Comparison of ENCODE assay signal across 8 mouse cellular contexts in the genomic region with DNA sequence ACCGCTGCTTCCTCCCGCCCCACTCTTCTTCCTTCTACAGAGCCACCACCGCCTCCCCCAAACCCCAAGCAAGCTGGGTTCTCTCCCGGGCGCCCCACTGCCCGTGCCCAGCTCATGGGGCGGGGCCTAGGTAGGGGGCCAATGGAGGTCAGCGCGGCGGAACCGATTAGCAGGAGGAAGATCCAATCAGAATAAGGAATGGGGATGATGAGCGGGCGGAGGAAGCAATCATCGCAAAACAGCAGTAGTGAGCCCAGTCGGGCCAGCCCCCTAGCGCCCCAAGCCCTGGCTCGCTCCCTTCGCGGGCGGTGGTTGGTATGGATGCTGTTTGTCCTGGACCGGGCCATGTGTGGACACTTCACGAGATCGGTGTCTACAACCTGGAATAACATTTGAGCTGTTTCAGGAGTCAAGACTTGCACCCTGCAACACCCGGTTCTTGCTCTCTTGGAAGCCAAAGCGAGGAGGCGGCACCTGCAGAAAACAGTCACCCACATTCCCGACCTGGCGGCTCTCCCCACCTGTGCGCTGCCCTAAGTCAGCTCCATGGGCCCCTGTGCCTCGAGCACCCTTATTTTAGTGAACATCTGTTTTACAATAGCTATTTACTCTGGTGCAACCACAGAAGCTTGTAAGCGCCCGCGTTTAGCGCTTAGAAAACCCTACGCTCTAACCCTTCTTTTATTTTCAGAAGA. TPM values are rescaled to one million over a fixed set of nuclear protein-coding genes. Genes with fewer than 3 reads are reported as not detected.
A peak's percentile ranks its signal among the peaks of the same experiment; 100 is the strongest.
DNase-seq lines count a peak whose midpoint lies in the region; ATAC-seq and TF ChIP-seq lines count a peak whose summit lies in the region.

A gene (minus strand): TSS at position 129 of the 695 bp plus-strand sequence.

- ATAC-seq in hindbrain, postnatal 0 days, result peak; percentile 97

- WGBS in hindbrain, postnatal 0 days, result under 1% methylated on average over 35 of the region's 35 CpGs

- peak; percentile 95 to 98 for DNase-seq in adrenal gland, adult (ENCODE audit: inconsistent age in 2 of 2, low spot score in 1 of 2)
- DNase-seq in embryo, embryonic 10 days (ENCODE audit: low spot score), result peak; percentile 96
- peak; percentile 54 to 57 for DNase-seq in gastrocnemius, adult 8-10 months (ENCODE audit: low spot score in 2 of 2)
- DNase-seq in hindbrain, postnatal 0 days (ENCODE audit: low spot score), result peak; percentile 96
- DNase-seq in left cerebral cortex, adult 18-20 months (ENCODE audit: low spot score in 2 of 2), result peak; percentile 90 to 95
- DNase-seq in lung, postnatal 4 days, result peak; percentile 90 to 91
- peak; percentile 87 for DNase-seq in retina, postnatal 7 days (ENCODE audit: low read depth, low spot score)
- DNase-seq in urinary bladder, adult 18-20 months (ENCODE audit: low spot score in 2 of 2), result peak; percentile 84 to 87

- H3K27me3 ChIP-seq in hindbrain, postnatal 0 days (ENCODE audit: insufficient read depth, low read length), result no peaks in the 10 kb centered on the region

- H3K4me2 ChIP-seq in hindbrain, postnatal 0 days (ENCODE audit: low read depth, low read length), result peak within 1 kb of the TSS; percentile 92

- peak; percentile 46; the same call in 1 of the 2 replicates for TF ChIP-seq CTCF in hindbrain, postnatal 0 days (IDR thresholded peaks at IDR 0.05; ENCODE audit: low read depth)

- no peaks in the 10 kb centered on the region for H3K36me3 ChIP-seq in hindbrain, postnatal 0 days (ENCODE audit: insufficient read depth, low read length)

- peaks cover 4% of the 10 kb centered on the region; the same call in 1 of the 2 replicates for H3K4me1 ChIP-seq in hindbrain, postnatal 0 days (ENCODE audit: insufficient read depth, low read length)

- H3K27ac ChIP-seq in hindbrain, postnatal 0 days, result peak within 1 kb of the TSS; percentile 92

- no peaks in the 10 kb centered on the region for H3K9me3 ChIP-seq in hindbrain, postnatal 0 days (ENCODE audit: low read length)

- peak within 1 kb of the TSS; percentile 78 for H3K9ac ChIP-seq in hindbrain, postnatal 0 days (replicated peaks; ENCODE audit: low read length)

- peak within 1 kb of the TSS; percentile 81 for H3K4me3 ChIP-seq in hindbrain, postnatal 0 days (ENCODE audit: low read length)

RNA-seq across cellular contexts. Expression of the gene that starts here (rescaled TPM):
- total RNA-seq in gastrocnemius, adult 8-10 months (2022), result under 1 TPM in 3 of 4 experiments, not detected in 1; 0.25 to 0.48 (median 0.27) TPM
- 39.7 and 42.3 TPM in 2 replicates for total RNA-seq in hindbrain, postnatal 0 days (2014; rRNA removed)
- 13.1 and 14.6 TPM in 2 replicates for polyA plus RNA-seq in hindbrain, postnatal 0 days (2015; fragmentation: Nextera tagmentation; extraction: Ambion mirVana)
- 10 to 100 TPM; 51.7 to 53.0 TPM for total RNA-seq in left cerebral cortex, adult 18-20 months (2021)

Comparison
In these comparisons a context has a peak if more than half of its experiments do, and no peak if none do; other contexts are left out.
1. Peak in every context shown above with its lines: DNase-seq, ATAC-seq, H3K4me3 ChIP-seq and H3K27ac ChIP-seq.
2. RNA of the gene that starts here (total RNA-seq): 51.7 to 53.0 TPM in left cerebral cortex, adult 18-20 months and 39.7 to 42.3 TPM in hindbrain, postnatal 0 days; 0.25 to 0.48 TPM in gastrocnemius, adult 8-10 months; every median in the first group is over 10 times any median in the second.
3. Peak in DNase-seq in gastrocnemius, adult 8-10 months; RNA of the gene not detected or under 1 TPM.